Mouse (Mus musculus) cerebellum, adult 18-20 months (tissue): ENCODE data around the gene Exosc8.
"Not testable (repeated sequence)": the region's sequence is repeated elsewhere in the genome, so short reads cannot be mapped to it uniquely, and the experiment has no call there.

ENCODE experiments used
- DNase-seq, 2 experiments: peaks; one replicate each; pipeline ENCODE4 v3.0.0; 2021

The Exosc8 gene

GRCm38 (mm10) chr3:54734411-54735246, 564 bp downstream of the Exosc8 start:
- DNase-seq, result peak; percentile 88 to 96

- DNase-seq, result no peak
These were observed 2.8 kb downstream of the Exosc8 start for GRCm38 (mm10) chr3:54732371-54732770.

- DNase-seq, result no peak
These were observed 3.5 kb downstream of the Exosc8 start for GRCm38 (mm10) chr3:54731626-54732150.

- no peak for DNase-seq
These were observed 7.1 kb downstream of the Exosc8 start for GRCm38 (mm10) chr3:54728100-54728499.

- no peak for DNase-seq
These were observed 7.6 kb downstream of the Exosc8 start for GRCm38 (mm10) chr3:54727588-54727987.

- no peak for DNase-seq
These were observed 9.8 kb downstream of the Exosc8 start for GRCm38 (mm10) chr3:54725344-54725743.

GRCm38 (mm10) chr3:54723741-54724500, 11.3 kb downstream of the Exosc8 start:
- DNase-seq, result no peak

- no peak for DNase-seq
These were observed 16.2 kb downstream of the Exosc8 start for GRCm38 (mm10) chr3:54718947-54719346.

- DNase-seq, result no peak
These were observed 17.8 kb downstream of the Exosc8 start for GRCm38 (mm10) chr3:54717348-54717747.

- DNase-seq, result no peak
These were observed 19.7 kb downstream of the Exosc8 start for GRCm38 (mm10) chr3:54715461-54715860.

- no peak for DNase-seq
These were observed 20.9 kb downstream of the Exosc8 start, which contains the start of gene Gm21958 for GRCm38 (mm10) chr3:54714253-54714652. TSS of gene Gm21958 (minus strand) at chr3:54714353.

- no peak for DNase-seq
These were observed 26.2 kb downstream of the Exosc8 start for GRCm38 (mm10) chr3:54708972-54709371.

- not testable (repeated sequence) for DNase-seq
These were observed 31.1 kb downstream of the Exosc8 start for GRCm38 (mm10) chr3:54704106-54704505.

GRCm38 (mm10) chr3:54699759-54700301, 35.4 kb downstream of the Exosc8 start:
- DNase-seq, result no peak

GRCm38 (mm10) chr3:54693056-54693415, 42.2 kb downstream of the Exosc8 start:
- no peak for DNase-seq

- DNase-seq, result peak; percentile 93 to 94
These were observed 42.8 kb downstream of the Exosc8 start, which contains the start of gene Supt20 for GRCm38 (mm10) chr3:54692202-54693055. TSS of gene Supt20 (plus strand) at chr3:54692807.

GRCm38 (mm10) chr3:54689091-54689490, 46.1 kb downstream of the Exosc8 start:
- DNase-seq, result no peak

- no peak for DNase-seq
These were observed 47.9 kb downstream of the Exosc8 start for GRCm38 (mm10) chr3:54687245-54687644.

- DNase-seq, result no peak
These were observed 50.0 kb downstream of the Exosc8 start for GRCm38 (mm10) chr3:54685202-54685601.

- no peak for DNase-seq
These were observed 53.6 kb downstream of the Exosc8 start for GRCm38 (mm10) chr3:54681310-54682204.
